Mouse (Mus musculus) adipocyte (in vitro differentiated cells): Measurements from ENCODE around the gene Cox10.
"Not testable (repeated sequence)": the region's sequence is repeated elsewhere in the genome, so short reads cannot be mapped to it uniquely, and the experiment has no call there.

Experiments
- DNase-seq: peaks from one replicate; pipeline ENCODE4 v3.0.0-alpha.2; 2016; ENCODE audit warnings: low spot score

Cox10 gene

DNA sequence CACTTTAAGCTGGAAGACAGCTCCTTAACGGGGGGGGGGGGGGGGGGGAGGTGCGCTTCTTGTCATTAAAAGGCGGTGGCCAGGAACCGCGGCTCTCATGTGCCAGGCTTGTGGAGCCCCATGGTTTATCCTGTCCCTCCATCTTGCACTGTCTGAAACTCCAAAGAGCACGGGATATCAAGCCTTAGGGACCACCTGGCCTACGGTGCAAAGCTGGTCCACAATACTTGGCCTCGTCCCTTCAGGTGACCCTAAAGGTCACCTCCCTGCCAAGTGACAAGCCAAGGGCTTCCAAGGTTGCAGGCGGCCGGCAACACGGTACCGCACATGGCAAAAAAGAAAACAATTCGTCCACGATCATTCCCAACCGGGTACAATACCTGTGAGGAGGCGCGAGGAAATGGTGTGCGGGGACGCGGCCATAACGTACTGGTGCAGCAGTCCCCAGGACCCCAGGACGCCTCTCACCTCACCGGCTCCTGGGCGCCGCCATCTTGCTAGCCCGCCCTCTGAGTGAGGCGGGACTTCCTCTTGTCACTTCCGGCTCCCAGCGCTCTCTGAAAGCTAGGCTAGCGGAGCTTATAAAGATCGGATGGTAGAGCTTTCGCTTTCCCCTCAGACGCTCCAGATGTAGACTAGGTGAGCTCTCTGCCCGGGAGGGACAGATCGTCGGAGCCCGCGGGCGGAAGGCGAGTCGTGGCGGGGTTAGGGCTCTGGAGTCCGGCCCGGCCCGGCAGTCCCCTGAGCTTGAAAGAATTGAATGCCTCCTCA is at the start of gene Cox10:
Gene Cox10 (minus strand): TSS at position 513 of the 771 bp plus-strand sequence.
- peak; percentile 86 for DNase-seq

DNA sequence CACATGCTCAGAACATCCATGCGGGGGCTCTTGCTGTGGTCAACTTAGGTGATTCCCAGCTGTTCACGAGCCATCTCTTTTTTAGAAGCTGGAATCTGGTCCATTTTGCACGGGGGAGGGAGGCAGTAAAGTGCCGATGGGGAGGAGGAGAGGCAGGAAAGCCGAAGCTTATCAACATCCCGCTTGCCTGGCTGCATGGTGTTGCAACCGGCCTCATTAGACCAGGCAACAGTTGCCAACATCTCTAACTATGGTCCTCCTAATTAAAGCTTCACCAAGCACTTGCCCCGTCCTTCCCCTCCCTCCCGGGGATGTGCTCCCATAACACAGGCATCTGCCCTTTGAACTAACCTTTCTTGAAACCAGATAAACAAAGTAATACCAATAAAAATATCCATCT is 48.7 kb upstream of the Cox10 start:
- no peak for DNase-seq

DNA sequence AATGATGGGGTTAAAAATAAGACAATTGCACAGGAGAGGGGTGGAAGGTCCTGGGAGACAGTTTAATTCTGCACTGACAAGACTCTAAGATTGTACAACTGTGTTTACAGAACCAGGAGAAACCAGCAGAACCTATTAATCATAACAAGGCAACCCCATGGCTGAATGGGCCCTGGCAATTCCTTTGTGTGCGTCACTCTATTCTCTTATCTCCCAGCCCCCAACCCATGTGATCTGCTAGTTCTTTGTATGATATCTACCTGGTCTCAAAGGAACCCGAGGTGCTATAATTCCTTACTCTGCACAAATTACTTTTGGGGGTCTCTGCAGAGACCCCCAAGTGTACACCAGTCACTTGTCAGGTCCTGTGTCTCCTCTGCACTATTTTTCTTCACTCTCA is 46.2 kb upstream of the Cox10 start:
- DNase-seq: no peak

DNA sequence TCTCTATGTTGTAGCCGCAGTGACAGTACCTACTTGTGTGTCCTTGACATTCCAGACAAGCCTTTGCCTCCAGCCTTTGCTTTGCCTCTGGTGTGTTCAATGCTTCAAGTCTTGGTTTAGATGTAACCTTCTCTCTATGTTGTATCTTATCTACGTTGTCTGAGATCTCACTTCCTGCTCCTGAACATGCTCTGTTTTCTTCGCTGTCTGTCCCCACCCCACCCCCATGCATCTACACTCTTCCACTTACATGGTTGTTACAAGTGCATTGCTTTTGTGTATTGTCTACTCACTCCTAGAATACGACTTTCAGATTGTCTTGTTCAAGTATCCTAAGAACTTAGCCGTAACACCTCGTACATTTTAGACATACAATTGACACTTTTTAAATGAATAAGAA is 43.9 kb upstream of the Cox10 start:
- DNase-seq: not testable (repeated sequence)

DNA sequence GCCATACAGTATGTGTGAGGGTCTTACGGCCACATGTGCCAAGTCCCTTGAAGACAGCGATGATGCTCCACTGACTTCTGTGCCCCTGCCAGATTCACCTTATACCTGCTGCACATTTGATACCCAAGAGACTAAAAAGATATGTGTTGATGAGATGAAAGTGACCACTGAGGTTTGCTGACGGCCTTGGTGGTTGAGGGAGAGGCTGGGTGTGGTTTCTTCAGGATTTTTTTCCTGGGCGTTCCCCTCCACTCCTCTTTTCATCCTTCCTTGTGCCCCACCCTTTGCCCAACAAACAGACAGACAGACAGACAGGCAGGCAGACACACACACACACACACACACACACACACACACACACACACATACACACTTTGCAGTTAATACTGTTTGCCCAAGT is 37.4 kb upstream of the Cox10 start:
- DNase-seq: no peak

DNA sequence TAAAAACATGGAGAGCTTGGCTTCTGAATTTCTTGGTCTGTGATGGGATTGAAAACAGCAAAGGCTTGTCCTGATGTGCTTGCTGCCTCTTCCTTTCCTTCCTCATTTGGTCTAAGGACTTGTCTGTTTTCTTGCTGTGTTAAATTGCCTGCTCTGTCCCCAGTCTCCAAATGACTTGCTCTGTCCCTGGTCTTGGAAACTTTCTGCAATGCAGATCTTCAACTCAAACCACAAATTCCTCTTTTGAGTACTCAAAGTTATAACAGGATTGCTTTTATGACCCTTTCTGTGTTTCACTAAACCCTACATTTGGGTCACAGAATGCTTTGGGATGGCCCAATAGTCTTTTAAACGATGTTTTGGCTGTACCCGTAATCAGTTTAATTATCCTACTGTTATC is 36.6 kb upstream of the Cox10 start:
- no peak for DNase-seq

DNA sequence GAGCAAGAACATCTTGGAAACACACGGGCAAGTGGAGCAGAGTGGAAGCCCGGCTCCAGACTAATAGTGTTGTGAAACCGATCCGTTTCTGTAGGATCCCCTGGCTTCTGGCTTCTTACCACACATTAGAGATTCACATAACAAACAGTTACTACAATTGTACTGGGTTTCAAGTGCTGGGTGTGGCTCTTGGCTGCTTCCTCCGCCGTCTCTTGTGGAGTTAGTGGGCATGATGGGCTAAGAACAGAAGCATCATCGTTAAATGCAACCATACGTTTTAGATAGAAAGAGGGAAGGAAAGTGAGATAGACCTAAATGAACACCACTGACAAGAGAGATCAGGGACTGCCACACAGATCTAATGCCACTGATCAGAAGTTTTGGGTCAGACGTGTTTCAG is 35.8 kb upstream of the Cox10 start:
- no peak for DNase-seq

DNA sequence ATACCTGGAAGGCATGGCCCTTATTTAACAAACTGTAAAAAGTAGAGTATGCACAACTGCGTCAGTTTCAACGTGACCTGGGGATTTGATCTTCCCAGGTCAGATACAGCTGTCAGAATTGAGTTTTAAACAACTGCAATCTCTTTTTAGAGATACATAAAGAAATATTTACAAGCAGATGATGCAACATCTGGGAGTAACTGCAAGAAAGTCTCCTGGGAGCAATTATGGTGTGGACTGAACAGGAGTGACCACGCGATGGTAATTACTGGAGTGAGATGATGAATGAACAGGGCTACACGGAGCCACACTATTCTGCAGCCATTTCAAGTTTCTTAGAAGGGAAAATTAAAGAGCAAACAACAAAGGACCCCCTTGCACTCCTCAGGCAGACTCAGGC is 20.8 kb upstream of the Cox10 start:
- peak; percentile 29 for DNase-seq

DNA sequence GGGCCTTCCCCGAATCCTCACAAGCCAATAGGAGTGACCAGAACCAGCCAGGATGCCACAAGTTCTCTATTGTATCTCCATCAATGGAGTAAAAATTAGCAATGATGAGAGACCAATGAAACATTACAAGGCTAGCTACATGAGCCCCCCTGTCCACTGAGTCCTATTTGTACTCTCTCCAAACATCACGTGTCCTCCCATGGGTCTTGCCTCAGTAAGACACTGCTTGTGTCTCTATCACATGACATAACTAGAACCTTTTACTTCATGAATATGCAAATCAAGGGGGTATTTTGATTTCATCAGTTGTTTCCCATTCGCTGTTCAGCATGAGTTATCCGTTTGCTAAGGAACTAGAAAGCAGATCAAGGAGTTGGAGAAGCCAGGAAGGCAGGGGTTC is 13.8 kb upstream of the Cox10 start:
- DNase-seq: no peak

DNA sequence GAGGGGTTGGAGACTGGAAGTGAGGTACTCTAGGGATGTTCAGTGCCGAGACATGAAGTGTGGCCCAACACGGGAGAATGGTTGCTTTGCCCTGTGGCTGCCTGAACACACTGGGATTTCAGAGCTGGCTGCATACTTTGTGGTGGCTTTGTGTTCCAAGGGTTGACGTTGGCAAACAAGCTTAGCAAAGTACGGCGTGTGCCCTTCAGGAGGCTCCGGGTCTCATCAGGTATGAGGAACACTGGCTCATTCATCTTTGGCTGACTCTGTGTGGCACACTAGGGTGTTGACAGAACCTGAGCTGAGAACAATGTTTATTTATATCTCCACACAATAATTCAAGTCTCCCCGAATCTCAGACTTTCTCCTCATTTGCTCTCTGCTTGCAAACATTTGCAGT is 11.9 kb upstream of the Cox10 start:
- DNase-seq: no peak

DNA sequence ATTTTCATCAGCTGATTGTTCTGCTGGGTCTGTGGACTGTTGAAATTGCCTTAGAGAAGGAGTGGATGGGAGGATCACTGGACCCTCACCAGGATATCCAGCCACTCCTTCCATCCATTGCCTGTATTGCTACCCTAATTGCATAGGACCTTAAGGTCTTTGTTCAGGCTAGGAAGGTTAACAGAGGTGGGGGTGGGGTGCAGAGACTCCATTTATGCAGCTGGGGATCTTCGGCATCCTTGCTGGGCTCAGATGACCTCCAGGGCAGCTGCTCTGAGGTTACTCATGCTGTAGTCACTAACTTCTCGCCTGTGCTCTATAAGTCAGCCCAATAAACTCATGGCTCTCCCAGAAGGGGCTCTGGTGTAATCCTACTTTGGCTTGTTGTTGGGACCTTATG is 10.4 kb upstream of the Cox10 start:
- no peak for DNase-seq

DNA sequence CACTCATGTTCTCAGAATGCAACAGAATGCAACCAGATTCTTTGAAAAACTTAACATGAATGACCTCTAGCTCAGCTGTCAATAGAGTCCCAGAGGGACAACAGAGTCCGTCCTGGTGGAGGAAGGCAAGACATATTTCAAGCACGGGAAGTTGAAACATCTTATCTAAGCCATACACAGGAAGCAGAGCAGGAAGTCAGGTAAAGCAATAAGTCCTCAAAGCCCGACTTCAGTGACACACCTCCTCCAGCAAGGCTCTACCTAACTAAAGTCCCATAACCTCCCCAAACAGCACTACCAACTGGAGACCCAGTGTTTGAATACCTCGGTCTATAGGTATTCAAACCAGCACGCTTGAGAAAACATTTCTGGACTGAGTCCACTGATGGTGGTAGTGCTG is 6.6 kb upstream of the Cox10 start:
- no peak for DNase-seq

DNA sequence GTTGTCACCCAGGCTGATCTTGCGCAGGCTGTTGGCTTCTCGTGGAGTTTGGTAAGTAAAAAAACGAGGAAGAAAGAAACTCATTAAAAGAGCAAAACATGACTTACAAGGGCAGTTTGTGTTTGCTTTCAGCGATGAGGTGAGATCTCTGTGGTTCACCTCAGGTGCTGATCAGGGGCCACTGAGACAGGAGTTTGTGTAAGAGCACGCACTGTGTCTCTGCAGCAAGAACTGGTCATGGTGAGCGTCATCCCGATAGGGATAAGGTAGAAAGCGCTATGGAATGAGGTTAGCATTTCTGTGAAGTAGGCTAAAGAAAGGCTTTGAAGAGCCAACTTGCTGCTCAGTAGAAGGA is 436 bp upstream of the Cox10 start:
- no peak for DNase-seq

DNA sequence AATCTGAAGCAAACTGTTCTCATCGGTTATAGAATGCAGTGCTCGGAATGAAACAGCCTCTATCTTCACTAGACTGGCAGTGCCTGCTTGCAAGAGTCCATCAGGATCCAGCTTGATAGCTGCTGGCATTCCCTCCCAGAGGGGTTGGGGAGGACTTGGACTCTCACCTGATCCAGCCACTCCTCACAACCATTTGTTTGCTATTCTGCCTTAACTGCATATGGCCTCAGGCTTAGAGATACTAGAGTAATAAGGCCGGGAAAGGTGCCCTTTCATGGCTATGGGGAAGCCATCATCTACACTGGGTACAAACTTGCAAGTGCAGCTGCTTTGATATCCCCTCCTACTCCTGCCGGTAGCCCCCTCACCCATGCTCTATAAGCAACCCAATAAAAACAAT is 3.1 kb downstream of the Cox10 start:
- DNase-seq: no peak

DNA sequence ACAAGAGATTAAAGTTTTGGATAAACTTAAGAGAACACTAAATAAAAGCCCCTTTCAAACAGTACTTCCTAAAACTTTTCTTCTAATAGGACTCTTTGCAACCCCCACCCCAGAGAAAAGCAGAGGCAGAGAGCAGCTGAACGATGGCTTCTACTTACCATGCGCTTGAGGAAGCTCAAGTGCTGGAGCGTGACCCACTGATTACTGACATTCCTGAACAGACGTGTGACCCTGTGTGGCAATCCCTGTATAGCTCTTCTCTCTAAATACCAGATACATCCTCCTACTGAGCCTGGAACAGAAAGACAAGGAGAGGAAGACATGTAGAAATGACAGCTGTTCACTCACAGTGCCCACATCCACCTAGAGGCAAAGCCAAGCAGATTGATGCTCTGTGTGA is 5.9 kb downstream of the Cox10 start:
- DNase-seq: no peak

DNA sequence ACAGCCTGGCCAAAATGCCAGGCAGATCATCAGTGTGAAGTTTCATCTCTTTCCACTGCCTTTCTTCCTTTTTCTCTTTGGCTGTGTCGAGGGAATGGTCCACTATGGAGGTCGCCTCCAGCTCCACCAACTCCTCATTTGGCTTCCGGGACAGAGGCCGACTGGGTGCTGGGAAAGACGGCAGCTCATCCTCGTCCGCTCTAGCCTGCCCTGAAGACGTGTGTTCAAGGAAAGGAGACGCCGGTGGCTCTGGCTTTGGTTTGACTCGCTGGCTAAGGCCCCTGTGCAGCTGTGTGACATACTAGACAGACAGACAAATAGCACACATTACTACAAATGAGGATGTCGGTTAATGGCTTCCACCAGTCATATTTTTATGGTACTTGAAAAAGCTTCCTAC is 7.7 kb downstream of the Cox10 start:
- DNase-seq: no peak

DNA sequence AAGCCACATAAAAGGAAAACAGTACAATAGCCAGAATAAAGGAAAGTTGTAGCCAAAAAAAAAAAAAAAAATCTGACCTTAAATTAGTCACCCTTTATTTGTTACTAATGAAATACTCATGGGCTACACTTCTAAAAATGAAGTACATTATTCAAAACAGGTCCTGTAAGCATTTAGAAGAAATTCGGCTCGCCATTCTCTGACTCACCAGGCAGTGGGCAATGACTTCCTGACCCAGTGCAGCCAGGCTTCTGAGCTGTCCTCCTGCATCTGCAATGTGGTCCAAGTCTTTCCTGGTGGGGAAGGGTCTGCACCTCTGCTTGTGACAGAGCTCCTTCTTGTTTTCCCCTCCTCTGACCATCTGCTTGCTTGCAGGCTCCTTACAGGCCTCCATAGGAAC is 13.3 kb downstream of the Cox10 start:
- no peak for DNase-seq

DNA sequence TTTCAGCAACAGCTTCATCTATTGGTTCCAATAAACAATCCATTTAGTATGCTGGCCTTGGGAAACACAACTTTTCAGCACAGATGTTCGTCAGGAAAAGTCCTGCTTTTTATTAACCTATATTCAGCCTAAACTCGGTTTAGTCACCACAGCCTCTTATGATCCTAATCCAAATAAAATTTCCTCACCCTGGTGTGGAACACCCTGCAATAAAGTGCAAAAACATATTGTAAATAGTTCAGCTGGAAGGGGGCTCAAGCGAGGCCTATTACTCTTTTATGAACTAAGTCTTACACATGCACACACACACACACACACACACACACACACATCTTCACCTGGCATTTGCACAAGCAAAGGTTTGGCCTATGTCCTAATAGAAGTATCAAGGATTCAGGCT is 16.1 kb downstream of the Cox10 start:
- no peak for DNase-seq

DNA sequence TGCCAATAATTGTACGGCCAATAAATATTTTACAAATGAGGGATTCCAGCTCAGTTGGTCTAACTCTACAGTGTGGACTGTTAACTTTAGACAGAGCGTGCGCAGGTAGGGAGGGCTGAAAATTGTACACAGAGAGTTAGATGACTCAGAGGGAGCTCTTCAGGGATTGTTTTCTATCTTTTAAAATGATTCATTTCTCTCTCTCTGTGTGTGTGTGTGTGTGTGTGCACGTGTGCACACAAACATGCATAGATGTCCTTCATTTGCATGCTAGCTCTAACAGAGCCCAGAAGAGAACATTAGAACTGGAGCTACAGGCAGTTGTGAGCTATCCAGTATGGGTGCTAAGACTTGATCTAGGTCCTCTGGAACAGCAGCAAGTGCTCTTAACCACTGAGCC is 17.0 kb downstream of the Cox10 start:
- no peak for DNase-seq

DNA sequence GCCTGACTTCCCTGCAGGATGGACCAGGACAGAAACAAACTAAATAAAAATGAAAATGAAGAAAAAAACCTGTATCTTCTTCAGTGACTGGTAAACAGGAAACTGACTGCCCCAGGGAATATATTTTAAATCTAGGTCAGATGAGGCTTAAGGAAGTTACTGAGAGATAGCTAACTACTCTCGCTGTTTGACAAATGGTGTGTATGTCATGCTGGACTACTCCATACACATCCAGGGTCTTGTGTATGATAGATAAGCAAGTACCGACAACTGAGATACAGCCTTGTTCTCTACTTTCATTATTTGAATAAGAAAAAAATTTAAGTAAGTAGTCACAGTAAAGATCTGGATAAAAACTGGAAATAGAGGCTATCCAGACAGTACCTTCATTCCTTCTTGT is 20.0 kb downstream of the Cox10 start:
- no peak for DNase-seq

DNA sequence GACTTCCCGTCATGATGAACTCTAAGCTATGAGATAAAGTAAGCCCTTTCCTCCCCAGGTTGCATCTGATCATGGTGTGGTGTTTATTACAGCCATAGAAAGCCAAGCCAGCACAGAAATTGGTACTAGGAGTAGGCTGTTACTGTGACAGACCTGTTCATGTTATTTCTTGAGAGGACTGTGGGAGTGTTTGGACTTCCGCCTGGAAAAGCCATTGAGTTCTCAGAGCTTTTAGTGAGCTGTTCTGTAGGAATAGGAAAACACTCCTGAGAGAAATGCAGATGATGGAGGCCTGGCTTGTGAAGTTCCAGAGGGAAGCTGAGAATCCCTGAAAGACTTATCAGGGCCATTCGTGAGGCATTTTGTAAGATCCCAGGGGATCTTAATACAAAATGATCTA is 20.8 kb downstream of the Cox10 start:
- no peak for DNase-seq

DNA sequence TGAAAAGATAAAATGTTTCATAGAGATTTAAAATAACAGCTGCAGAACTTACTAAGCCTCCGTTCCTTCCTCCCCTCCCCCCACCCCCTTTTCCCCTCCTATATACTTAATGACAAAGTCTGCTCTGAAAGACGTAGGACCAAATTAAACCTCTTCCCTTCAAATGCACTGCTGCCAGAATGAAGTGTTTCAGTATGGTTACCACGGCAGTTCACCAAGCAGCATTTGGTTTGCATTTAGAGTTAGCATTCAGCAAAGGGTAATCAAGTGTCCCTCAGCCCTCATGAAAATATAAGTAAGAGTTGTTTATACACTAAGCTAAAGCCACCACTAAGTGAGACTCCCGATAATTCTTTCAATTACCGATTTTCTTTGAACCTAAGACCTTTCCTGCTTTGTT is 25.9 kb downstream of the Cox10 start:
- no peak for DNase-seq

DNA sequence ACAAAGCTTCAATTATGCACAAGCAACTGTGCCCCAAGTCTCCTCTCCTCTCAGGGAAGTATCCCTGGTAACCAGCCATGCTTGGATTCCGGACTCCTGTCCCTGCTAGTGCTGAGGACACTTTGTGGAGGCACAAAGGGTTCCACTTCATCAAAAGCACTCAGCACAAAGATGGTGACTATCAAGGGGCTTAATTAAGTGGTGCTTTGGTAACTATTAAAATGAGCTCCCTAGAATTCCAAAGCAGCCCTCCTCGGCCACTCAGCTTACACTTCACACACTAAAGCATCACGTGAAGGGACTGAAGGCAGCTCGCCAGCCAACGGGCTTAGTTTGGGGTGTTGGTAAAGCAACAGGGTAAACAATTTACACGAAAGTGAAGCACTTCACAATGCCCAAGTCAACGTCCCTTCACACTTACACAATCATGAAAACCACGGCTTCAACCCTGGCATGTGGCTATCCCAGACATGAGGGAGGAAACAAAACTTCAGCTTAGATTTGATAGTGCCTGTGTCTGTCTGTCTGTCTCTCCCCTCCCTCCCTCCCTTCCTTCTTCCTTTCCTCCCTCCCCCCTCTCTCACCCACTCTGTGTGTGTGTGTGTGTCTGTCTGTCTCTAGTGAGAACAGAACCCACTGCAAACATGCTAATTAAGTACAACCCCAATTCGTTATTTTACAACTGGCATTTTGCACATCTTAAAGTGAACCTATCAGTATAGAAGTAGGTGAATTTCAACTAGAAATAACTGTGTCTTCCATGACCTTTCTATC is 27.9 kb downstream of the Cox10 start:
- no peak for DNase-seq

DNA sequence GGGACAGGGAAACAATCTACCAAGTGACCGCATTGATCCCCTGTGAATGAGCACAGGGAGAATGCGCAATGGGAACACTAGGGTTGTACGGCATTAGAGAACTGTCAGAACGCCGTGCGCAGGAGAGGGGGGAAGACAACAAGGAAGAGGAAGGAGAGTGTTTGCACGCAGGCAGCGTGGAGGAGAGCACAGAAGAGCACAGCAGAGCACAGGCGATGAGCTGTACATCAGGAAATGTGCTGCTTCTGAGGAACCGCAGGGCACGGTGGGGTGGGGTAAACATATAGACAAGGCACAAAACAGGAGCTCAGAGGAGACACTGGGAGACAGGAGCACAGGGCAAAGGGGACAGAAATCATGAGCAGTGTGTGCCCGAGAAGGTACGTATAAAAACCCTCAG is 31.8 kb downstream of the Cox10 start:
- DNase-seq: no peak
